Mouse (Mus musculus) bone marrow macrophage, adult 2 months (primary cell): ENCODE measurements around the gene Trpc4ap.

Experiments used
- CTCF ChIP-seq: IDR thresholded peaks from 2 replicates; pipeline ENCODE4 v1.5.1; 2012; ENCODE audit warnings: low read depth, mild to moderate bottlenecking, low read length, moderate library complexity
- POLR2A ChIP-seq: IDR thresholded peaks from 2 replicates; pipeline ENCODE4 v1.6.1; 2012; ENCODE audit warnings: mild to moderate bottlenecking, low read depth, low read length, borderline replicate concordance

DNA sequence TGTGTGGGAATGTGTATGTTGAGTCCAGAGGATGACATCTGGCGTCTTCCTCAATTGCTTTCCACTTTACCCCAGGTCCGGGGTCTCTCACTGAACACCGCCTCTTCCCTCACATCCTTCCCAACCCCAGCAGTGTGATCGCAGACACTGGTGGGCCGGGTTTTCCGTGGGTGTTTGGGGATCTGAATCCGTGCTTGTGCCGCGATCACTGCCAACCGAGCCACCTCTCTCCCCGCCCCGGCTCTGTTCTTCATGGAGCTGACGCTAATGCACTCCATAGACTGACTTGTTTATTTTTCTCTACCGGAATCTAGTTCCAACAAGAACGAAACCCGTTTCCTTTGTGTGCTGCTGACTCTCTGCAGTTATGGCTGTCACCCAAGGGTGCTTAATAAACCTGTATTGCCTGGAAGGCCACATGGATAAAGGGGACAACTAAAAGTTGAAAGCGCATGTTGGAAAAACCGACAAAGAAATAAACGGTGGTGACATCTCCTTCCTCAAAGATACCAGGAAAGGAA lies 9.3 kb upstream of the Trpc4ap start:
- TF ChIP-seq CTCF (no peak), POLR2A (no peak)
